Mouse (Mus musculus) regulatory T cell (primary cell): ENCODE measurements around the gene Enpp5.

Experiments
- in situ Hi-C: fragments of 300-600 bp; cut with MboI, MseI; formaldehyde crosslinking; loops from one replicate; pipeline ENCODE4 v1.15.1; 2025; ENCODE audit warnings: high pct_unique_total_duplicates

Enpp5 gene

GRCm38 (mm10) chr17:44078631-44079350, at the start of gene Enpp5:
Enpp5 (plus strand) TSS chr17:44078813.
- in situ Hi-C loops: no loop called here

- in situ Hi-C loops: no loop called here
Measured at GRCm38 (mm10) chr17:44029616-44030015, 49.0 kb upstream of the Enpp5 start.

- in situ Hi-C loops: no loop called here
Measured at GRCm38 (mm10) chr17:44030776-44031587, 47.6 kb upstream of the Enpp5 start.

GRCm38 (mm10) chr17:44035005-44035404, 43.6 kb upstream of the Enpp5 start:
- in situ Hi-C loops: no loop called here

- in situ Hi-C loops: no loop called here
Measured at GRCm38 (mm10) chr17:44038656-44039055, 40.0 kb upstream of the Enpp5 start.

DNA sequence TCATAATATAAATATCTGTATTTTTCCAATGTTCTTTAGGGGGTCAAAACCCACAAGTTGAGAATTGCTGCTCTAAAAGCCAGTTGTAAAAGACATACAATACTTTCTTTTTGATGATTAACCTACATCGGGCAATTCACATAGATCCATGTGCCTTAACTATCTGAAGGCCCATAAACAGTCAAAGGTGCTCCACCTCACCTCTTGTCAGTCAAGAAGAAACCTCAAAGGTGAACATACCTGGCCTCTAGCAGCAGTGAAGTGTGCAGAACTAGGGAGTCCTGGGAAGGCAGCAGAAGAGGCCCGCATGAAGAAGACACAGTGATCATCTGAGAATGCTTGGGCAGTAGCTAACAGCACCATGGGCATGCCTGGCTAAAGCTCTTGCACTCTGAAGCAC, 38.2 kb upstream of the Enpp5 start:
- in situ Hi-C loops: no loop called here

- in situ Hi-C loops: no loop called here
Measured at GRCm38 (mm10) chr17:44042301-44042700, 36.3 kb upstream of the Enpp5 start.

DNA sequence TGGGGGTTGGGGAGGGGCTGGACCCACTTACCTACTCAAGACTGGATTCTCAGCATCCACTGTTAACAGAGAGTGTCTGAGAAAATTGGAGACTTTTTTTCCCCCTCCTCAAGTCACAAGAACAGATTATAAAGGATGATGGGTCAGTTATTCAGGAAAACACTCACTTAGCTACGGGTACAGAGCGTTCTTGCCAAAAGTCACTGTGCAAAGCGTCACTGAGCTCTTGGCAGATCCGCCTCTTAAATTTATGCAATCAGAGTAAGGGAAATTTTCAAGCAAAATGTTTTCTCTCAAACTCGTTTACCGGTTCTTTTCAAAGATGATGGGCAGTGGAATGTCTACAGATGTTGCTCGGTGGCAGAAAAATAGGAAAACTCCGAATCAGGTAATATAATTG, 35.8 kb upstream of the Enpp5 start:
- in situ Hi-C loops: no loop called here

GRCm38 (mm10) chr17:44053427-44053826, 25.2 kb upstream of the Enpp5 start:
- in situ Hi-C loops: no loop called here

DNA sequence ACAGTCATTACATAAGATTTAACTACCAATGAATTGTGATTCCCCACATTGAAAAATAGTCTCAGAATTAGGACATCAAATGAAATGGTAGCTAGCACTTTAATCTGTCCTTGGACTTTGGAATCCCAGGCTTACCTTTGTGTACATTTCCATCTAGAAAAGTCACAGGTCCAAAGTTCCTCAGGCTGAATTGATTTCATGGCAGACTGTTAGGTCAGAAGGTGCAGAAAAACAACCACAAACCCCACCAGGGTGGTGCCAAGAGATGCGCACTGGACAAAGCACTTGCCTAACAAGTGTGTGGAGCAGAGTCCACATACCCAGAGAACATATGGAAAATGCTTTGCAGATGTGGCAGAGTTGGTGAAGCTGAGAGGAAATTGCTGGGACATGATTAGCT, 21.5 kb upstream of the Enpp5 start:
- in situ Hi-C loops: no loop called here

DNA sequence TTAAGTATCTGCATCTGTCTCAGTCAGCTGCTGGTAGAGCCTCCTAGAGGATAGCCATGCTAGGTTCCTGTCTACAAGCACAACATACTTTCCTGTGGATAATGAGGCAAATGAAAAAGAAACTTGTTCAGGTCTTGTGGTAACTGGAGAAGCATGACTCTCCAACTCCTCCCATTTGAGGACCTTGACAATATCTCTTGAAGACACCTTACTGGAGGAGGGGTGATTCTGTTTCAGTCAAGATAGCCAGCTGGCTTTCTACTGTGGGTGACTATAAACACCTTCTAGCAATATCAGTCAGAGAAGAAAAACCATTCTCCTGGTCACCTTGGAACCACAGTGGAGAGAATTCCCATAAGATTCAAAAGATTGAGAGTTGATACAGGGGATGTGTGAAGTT, 20.5 kb upstream of the Enpp5 start:
- in situ Hi-C loops: no loop called here

- in situ Hi-C loops: no loop called here
Measured at GRCm38 (mm10) chr17:44060781-44061180, 17.8 kb upstream of the Enpp5 start.

GRCm38 (mm10) chr17:44061289-44061890, 17.2 kb upstream of the Enpp5 start:
- in situ Hi-C loops: no loop called here

GRCm38 (mm10) chr17:44068876-44069275, 9.7 kb upstream of the Enpp5 start:
- in situ Hi-C loops: no loop called here

GRCm38 (mm10) chr17:44071680-44072079, 6.9 kb upstream of the Enpp5 start:
- in situ Hi-C loops: loop anchor here (5.0 kb wide), 1 partner anchor 61 kb away; no protein-coding TSS in a partner anchor

DNA sequence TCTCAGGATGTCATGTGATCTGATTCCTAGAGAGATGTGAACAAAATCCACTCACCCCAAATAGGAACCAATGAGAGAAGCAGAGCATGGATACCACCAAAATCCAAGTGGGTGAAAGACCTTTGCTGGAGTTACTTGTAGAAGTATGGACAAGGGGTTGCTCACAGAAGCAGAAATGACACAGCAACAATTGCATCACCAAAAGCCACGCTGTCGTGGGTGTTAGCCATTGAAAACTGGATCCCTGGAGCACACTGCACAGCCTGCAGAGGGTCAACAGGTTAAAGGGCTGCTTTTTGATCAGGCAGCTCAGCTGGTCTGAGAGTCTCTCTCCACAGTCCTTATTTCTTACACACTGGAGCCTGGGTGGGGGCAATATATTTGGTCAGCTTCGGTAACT, 3.0 kb upstream of the Enpp5 start:
- in situ Hi-C loops: no loop called here

DNA sequence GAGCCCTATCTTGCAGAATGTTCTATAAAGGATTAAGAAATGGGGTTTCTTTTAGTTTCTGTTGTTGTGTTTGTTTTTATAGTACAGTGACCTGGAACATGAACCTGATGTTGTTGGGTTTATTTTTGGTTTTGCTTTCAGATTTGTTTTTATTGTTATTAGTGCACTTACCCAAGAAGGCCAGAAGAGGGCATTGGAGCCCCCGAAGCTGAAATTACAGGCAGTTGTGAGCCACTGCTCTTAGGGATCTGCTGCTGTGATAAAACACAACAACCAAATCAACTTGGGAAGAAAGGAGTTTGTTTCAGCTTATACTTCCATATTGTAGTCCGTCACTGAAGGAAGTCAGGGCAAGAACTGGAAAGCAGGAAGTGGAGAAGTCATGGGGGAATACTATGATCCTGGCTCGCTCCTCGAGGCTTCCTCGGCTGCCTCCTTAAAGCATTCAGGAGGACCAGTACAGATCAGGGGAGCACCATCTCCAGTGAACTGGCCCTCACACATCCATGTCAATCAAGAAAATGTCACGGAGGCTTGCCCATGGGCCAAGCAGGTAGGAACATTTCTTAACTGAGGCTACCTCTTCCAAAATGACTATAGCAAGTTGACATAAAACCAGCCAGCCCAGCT, 2.4 kb upstream of the Enpp5 start:
- in situ Hi-C loops: no loop called here

- in situ Hi-C loops: no loop called here
Measured at GRCm38 (mm10) chr17:44077146-44077842, 1.3 kb upstream of the Enpp5 start.

DNA sequence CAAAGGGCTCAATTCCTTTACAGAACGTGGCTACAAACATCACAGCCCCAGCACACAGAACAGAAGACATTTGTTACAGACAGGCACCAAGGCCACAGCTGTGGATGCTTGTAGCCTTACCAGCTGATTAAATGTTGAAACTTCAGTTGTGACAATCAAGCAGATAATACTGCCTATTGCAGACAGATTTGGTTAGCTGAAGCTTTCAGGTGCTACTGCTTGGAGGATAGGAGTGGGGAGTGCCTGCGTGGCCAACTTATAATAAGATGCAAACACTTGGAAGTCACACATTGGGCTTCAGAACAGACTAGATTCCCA, 811 bp upstream of the Enpp5 start:
- in situ Hi-C loops: no loop called here

- in situ Hi-C loops: no loop called here
Measured at GRCm38 (mm10) chr17:44083156-44083555, 4.5 kb downstream of the Enpp5 start.

- in situ Hi-C loops: no loop called here
Measured at GRCm38 (mm10) chr17:44088226-44088625, 9.6 kb downstream of the Enpp5 start.

DNA sequence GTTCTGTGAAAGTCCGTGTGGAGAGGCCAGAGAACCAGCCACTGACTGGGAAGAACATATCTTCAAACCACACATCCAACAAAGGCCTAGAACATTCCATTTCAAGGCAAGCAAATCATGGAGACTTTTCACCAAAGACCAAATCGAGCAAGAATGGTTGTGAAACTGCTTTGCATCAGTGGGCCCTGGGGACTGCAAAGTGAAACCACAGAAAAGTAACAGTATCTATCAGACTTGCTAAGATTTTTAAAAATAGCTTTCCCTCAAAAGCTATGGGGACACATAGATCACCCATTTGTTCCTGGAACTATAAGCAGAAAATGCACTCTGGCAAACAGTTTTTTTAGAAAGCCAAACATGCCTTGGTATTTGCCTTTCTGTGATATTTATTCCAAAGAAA, 12.3 kb downstream of the Enpp5 start:
- in situ Hi-C loops: no loop called here
